Mouse (Mus musculus): Measurements from ENCODE around the gene Sgsm3.

DNA sequence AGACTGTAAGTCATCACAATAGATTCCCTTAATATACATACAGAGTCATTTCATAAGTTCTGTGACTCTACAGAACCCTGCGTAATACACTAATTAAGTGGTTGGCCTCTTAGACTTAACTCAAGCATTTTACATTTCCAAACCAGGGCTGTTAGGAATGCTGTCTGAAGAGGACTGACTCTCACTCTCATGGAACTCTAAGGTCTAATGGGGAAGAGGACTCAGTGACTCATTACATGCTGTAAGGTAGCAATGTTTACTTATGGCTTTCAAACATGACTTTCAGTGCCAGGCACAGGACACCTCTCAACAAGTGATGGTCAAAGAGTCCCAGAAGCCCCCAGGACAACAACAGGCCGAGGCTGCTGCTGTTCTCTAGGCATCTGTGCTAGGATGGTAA lies 77.9 kb downstream of the Sgsm3 start:
- TF ChIP-seq EP300 (IDR thresholded peaks at IDR 0.05; ENCODE audit: low read depth) (no peak), CTCF (IDR thresholded peaks at IDR 0.05; ENCODE audit: low read depth) (no peak)
